Mouse (Mus musculus): ENCODE results near the gene Rbms3. TPM values are rescaled to one million over a fixed set of nuclear protein-coding genes. Genes with fewer than 3 reads are reported as not detected.

Rbms3 gene
- total RNA-seq, 4 experiments from 2014 or later, result 7.0 to 8.2 (median 7.9) TPM

- DNase-seq (ENCODE audit: low spot score), result peak; percentile 60
Observed at GRCm38 (mm10) chr9:117252411-117252861, 377.3 kb downstream of the Rbms3 start.

GRCm38 (mm10) chr9:117251521-117252368 is 378.0 kb downstream of the Rbms3 start:
- no peak for DNase-seq (ENCODE audit: low spot score)

- DNase-seq (ENCODE audit: low spot score), result no peak
Observed at GRCm38 (mm10) chr9:117250831-117251165, 378.9 kb downstream of the Rbms3 start.

GRCm38 (mm10) chr9:117250036-117250830 is 379.5 kb downstream of the Rbms3 start:
- no peak for DNase-seq (ENCODE audit: low spot score)

- DNase-seq (ENCODE audit: low spot score), result no peak
Observed at GRCm38 (mm10) chr9:117247311-117247980, 382.3 kb downstream of the Rbms3 start.

GRCm38 (mm10) chr9:117246173-117246572 is 383.5 kb downstream of the Rbms3 start:
- DNase-seq (ENCODE audit: low spot score), result no peak

- no peak for DNase-seq (ENCODE audit: low spot score)
Observed at GRCm38 (mm10) chr9:117243365-117243764, 386.3 kb downstream of the Rbms3 start.

GRCm38 (mm10) chr9:117234726-117235075 is 395.0 kb downstream of the Rbms3 start:
- no peak for DNase-seq (ENCODE audit: low spot score)

GRCm38 (mm10) chr9:117234065-117234725 is 395.5 kb downstream of the Rbms3 start:
- DNase-seq (ENCODE audit: low spot score), result no peak

- no peak for DNase-seq (ENCODE audit: low spot score)
Observed at GRCm38 (mm10) chr9:117222741-117223140, 407.0 kb downstream of the Rbms3 start.

- no peak for DNase-seq (ENCODE audit: low spot score)
Observed at GRCm38 (mm10) chr9:117221481-117221880, 408.2 kb downstream of the Rbms3 start.

GRCm38 (mm10) chr9:117216026-117216755 is 413.5 kb downstream of the Rbms3 start:
- DNase-seq (ENCODE audit: low spot score), result no peak

GRCm38 (mm10) chr9:117212023-117212422 is 417.7 kb downstream of the Rbms3 start:
- DNase-seq (ENCODE audit: low spot score), result no peak

GRCm38 (mm10) chr9:117210344-117210743 is 419.4 kb downstream of the Rbms3 start:
- no peak for DNase-seq (ENCODE audit: low spot score)

GRCm38 (mm10) chr9:117205395-117205794 is 424.3 kb downstream of the Rbms3 start:
- DNase-seq (ENCODE audit: low spot score), result no peak

- no peak for DNase-seq (ENCODE audit: low spot score)
Observed at GRCm38 (mm10) chr9:117200067-117200658, 429.6 kb downstream of the Rbms3 start.

GRCm38 (mm10) chr9:117197531-117197930 is 432.2 kb downstream of the Rbms3 start:
- no peak for DNase-seq (ENCODE audit: low spot score)

- peak; percentile 42 for DNase-seq (ENCODE audit: low spot score)
Observed at GRCm38 (mm10) chr9:117192565-117193540, 436.9 kb downstream of the Rbms3 start.

GRCm38 (mm10) chr9:117192093-117192492 is 437.6 kb downstream of the Rbms3 start:
- no peak for DNase-seq (ENCODE audit: low spot score)

All from heart, adult 8-10 months (tissue).